Mouse (Mus musculus): ENCODE measurements around the gene Rbm19. TPM values are rescaled to one million over a fixed set of nuclear protein-coding genes. Genes with fewer than 3 reads are reported as not detected.
A peak's percentile ranks its signal among the peaks of the same experiment; 100 is the strongest.

Gene Rbm19
- polyA plus RNA-seq, 1 experiment from 2014 or later, result 22.4 TPM

DNA sequence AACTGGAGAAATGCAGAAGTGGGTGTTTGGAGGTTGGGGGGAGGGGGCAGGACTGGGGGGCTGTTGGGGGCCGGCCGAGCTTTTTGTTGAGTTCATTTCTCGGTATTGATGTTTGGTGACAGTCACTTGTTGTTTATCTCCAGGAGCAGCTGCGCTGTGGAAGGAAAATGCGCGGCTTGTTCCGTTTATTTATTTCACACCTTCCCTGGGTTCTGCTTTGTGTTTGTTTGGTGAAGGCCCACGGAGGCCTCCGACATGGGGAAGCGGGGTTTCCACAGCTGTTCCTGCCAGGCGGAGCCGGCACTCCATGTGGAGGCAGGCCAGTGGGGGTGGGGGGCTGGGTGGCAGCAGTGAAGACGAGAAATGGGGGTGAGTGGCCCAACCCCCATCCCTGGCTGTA is 78.7 kb downstream of the Rbm19 start:
- Histone ChIP-seq H3K36me3 (ENCODE audit: control insufficient read depth, insufficient read depth, low read length) (peaks cover 9% of the 10 kb centered on the region; the same call in 1 of the 2 replicates), H3K9me3 (replicated peaks; ENCODE audit: control insufficient read depth, low read length) (no peaks in the 10 kb centered on the region), H3K4me3 (replicated peaks; ENCODE audit: low read length) (no peak overlapping the region), H3K4me1 (ENCODE audit: control insufficient read depth, insufficient read depth, low read length) (peaks cover 5% of the 10 kb centered on the region; the same call in 1 of the 2 replicates), H3K4me2 (ENCODE audit: low read depth, low read length) (no peak overlapping the region), H3K9ac (ENCODE audit: low read length) (no peak overlapping the region), H3K27me3 (ENCODE audit: control insufficient read depth, insufficient read depth, low read length) (no peaks in the 10 kb centered on the region), H3K27ac (ENCODE audit: low read length) (no peak overlapping the region)
- WGBS, result 33% methylated on average over 13 of the region's 13 CpGs
- no peak for ATAC-seq (ENCODE audit: insufficient read depth, low FRiP score)

GRCm38 (mm10) chr5:120196879-120197278 is 80.6 kb downstream of the Rbm19 start:
- peaks cover 5% of the 10 kb centered on the region; the same call in 1 of the 2 replicates for H3K4me1 ChIP-seq (ENCODE audit: control insufficient read depth, insufficient read depth, low read length)
- WGBS, result 81% methylated on average over 9 of the region's 9 CpGs
- H3K9me3 ChIP-seq (replicated peaks; ENCODE audit: control insufficient read depth, low read length), result no peaks in the 10 kb centered on the region
- no peak overlapping the region for H3K4me3 ChIP-seq (replicated peaks; ENCODE audit: low read length)
- peaks cover 9% of the 10 kb centered on the region; the same call in 1 of the 2 replicates for H3K36me3 ChIP-seq (ENCODE audit: control insufficient read depth, insufficient read depth, low read length)
- no peak overlapping the region for H3K4me2 ChIP-seq (ENCODE audit: low read depth, low read length)
- no peak overlapping the region for H3K9ac ChIP-seq (ENCODE audit: low read length)
- H3K27ac ChIP-seq (ENCODE audit: low read length), result no peak overlapping the region
- H3K27me3 ChIP-seq (ENCODE audit: control insufficient read depth, insufficient read depth, low read length), result no peaks in the 10 kb centered on the region
- no peak for ATAC-seq (ENCODE audit: insufficient read depth, low FRiP score)

GRCm38 (mm10) chr5:120197813-120198387 is 81.6 kb downstream of the Rbm19 start:
- Histone ChIP-seq H3K27me3 (ENCODE audit: control insufficient read depth, insufficient read depth, low read length) (no peaks in the 10 kb centered on the region), H3K4me2 (ENCODE audit: low read depth, low read length) (no peak overlapping the region), H3K27ac (ENCODE audit: low read length) (no peak overlapping the region), H3K4me1 (ENCODE audit: control insufficient read depth, insufficient read depth, low read length) (peaks cover 5% of the 10 kb centered on the region; the same call in 1 of the 2 replicates), H3K9me3 (replicated peaks; ENCODE audit: control insufficient read depth, low read length) (no peaks in the 10 kb centered on the region), H3K9ac (ENCODE audit: low read length) (no peak overlapping the region), H3K4me3 (replicated peaks; ENCODE audit: low read length) (no peak overlapping the region), H3K36me3 (ENCODE audit: control insufficient read depth, insufficient read depth, low read length) (peaks cover 9% of the 10 kb centered on the region; the same call in 1 of the 2 replicates)
- no peak for ATAC-seq (ENCODE audit: insufficient read depth, low FRiP score)
- 88% methylated on average over 10 of the region's 10 CpGs for WGBS

DNA sequence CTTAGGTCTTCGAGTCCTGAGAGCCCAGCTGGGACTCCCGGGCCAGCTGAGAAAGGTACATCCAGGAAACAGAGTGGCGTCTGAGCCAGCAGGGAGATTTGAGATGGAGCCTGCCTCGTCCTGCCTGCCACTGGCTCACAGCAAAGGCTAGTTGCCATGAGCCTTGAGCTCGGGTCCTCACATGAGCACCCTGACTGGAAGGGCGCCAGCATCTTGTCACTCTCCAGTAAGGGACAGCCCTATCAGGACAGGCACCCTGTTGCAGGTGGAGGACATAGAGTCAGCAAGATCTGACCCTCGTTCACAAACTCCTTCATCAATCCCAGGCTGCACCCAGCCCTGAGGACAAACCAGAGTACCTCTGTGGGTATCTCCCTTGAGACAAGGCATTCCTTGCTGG is 83.6 kb downstream of the Rbm19 start:
- no peak for ATAC-seq (ENCODE audit: insufficient read depth, low FRiP score)
- Histone ChIP-seq H3K36me3 (ENCODE audit: control insufficient read depth, insufficient read depth, low read length) (peaks cover 9% of the 10 kb centered on the region; the same call in 1 of the 2 replicates), H3K9ac (ENCODE audit: low read length) (no peak overlapping the region), H3K4me2 (ENCODE audit: low read depth, low read length) (no peak overlapping the region), H3K27ac (ENCODE audit: low read length) (no peak overlapping the region), H3K9me3 (replicated peaks; ENCODE audit: control insufficient read depth, low read length) (no peaks in the 10 kb centered on the region), H3K4me1 (ENCODE audit: control insufficient read depth, insufficient read depth, low read length) (peaks cover 1% of the 10 kb centered on the region; the same call in 1 of the 2 replicates), H3K4me3 (replicated peaks; ENCODE audit: low read length) (no peak overlapping the region), H3K27me3 (ENCODE audit: control insufficient read depth, insufficient read depth, low read length) (no peaks in the 10 kb centered on the region)
- whole genome bisulfite sequencing, result 88% methylated on average over 7 of the region's 7 CpGs

GRCm38 (mm10) chr5:120204316-120204715 is 88.1 kb downstream of the Rbm19 start:
- Histone ChIP-seq H3K4me2 (ENCODE audit: low read depth, low read length) (no peak overlapping the region), H3K27me3 (ENCODE audit: control insufficient read depth, insufficient read depth, low read length) (no peaks in the 10 kb centered on the region), H3K9ac (ENCODE audit: low read length) (no peak overlapping the region), H3K27ac (ENCODE audit: low read length) (no peak overlapping the region), H3K4me3 (replicated peaks; ENCODE audit: low read length) (no peak overlapping the region), H3K4me1 (ENCODE audit: control insufficient read depth, insufficient read depth, low read length) (no peaks in the 10 kb centered on the region), H3K36me3 (ENCODE audit: control insufficient read depth, insufficient read depth, low read length) (no peaks in the 10 kb centered on the region), H3K9me3 (replicated peaks; ENCODE audit: control insufficient read depth, low read length) (no peaks in the 10 kb centered on the region)
- no peak for ATAC-seq (ENCODE audit: insufficient read depth, low FRiP score)
- WGBS, result 74% methylated on average over 3 of the region's 3 CpGs

DNA sequence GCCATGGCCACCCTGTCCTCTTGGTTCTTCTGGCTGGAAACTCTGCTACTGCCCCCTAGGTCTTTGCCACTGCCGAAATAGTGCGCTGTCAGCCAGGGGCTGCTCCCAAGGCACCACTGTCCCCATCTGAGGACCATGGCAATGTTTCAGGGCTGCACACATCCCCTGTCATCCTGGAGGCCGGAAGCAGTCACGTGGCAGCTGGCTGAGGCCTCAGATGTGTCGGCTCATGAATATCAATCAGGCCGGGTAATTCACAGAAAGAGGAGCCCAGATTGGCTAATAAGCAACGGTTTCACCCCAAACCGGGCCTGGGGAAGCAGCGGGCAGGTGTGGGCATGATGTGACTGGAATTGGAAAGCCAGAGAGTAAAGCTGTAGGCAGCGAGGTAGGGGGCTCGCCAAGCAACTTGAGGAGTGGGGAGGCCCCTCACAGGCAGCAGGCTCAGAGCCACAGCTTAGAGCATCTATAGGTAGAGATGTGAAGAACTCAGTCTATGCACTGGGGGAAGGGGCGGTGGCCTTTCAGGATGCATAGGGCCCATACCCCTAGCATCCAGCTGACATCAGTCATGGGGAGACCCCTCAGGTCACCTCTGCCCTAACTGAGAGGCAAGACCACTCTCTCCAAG is 90.2 kb downstream of the Rbm19 start:
- Histone ChIP-seq H3K27me3 (ENCODE audit: control insufficient read depth, insufficient read depth, low read length) (0 out of 2 replicates have a peak, but pooled peaks cover 5% of the 10 kb centered on the region), H3K36me3 (ENCODE audit: control insufficient read depth, insufficient read depth, low read length) (no peaks in the 10 kb centered on the region), H3K9me3 (replicated peaks; ENCODE audit: control insufficient read depth, low read length) (no peaks in the 10 kb centered on the region), H3K9ac (ENCODE audit: low read length) (no peak overlapping the region), H3K4me3 (replicated peaks; ENCODE audit: low read length) (no peak overlapping the region), H3K4me2 (ENCODE audit: low read depth, low read length) (no peak overlapping the region), H3K27ac (ENCODE audit: low read length) (no peak overlapping the region), H3K4me1 (ENCODE audit: control insufficient read depth, insufficient read depth, low read length) (no peaks in the 10 kb centered on the region; the same call in 1 of the 2 replicates)
- no peak for ATAC-seq (ENCODE audit: insufficient read depth, low FRiP score)
- 63% methylated on average over 12 of the region's 12 CpGs for WGBS

DNA sequence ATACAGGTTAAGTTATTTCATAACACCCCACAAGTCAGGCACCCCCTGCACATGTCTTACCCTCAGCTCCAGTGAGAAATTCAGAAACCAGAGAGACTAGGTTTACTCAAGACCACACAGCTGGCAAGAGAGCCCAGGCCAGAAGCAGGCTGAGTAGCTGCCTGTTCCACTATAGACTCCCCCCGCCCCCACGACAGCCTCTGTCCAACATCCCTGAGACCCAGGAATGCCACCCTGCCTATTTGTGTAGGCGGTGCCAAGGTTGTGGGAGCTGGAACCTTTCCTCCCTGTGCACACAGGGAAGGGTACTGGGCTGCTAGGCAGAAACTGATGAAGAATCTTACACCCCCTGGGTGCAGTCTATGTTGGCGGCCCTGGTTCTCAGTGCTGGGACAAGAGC is 91.2 kb downstream of the Rbm19 start:
- 0 out of 2 replicates have a peak, but pooled peaks cover 6% of the 10 kb centered on the region for H3K27me3 ChIP-seq (ENCODE audit: control insufficient read depth, insufficient read depth, low read length)
- no peak for ATAC-seq (ENCODE audit: insufficient read depth, low FRiP score)
- H3K27ac ChIP-seq (ENCODE audit: low read length), result no peak overlapping the region
- no peak overlapping the region for H3K9ac ChIP-seq (ENCODE audit: low read length)
- no peak overlapping the region for H3K4me3 ChIP-seq (replicated peaks; ENCODE audit: low read length)
- no peak overlapping the region for H3K4me2 ChIP-seq (ENCODE audit: low read depth, low read length)
- H3K36me3 ChIP-seq (ENCODE audit: control insufficient read depth, insufficient read depth, low read length), result no peaks in the 10 kb centered on the region
- H3K4me1 ChIP-seq (ENCODE audit: control insufficient read depth, insufficient read depth, low read length), result no peaks in the 10 kb centered on the region; the same call in 1 of the 2 replicates
- WGBS, result 48% methylated on average over 4 of the region's 4 CpGs
- H3K9me3 ChIP-seq (replicated peaks; ENCODE audit: control insufficient read depth, low read length), result no peaks in the 10 kb centered on the region

GRCm38 (mm10) chr5:120210668-120211067 is 94.4 kb downstream of the Rbm19 start:
- Histone ChIP-seq H3K36me3 (ENCODE audit: control insufficient read depth, insufficient read depth, low read length) (no peaks in the 10 kb centered on the region), H3K4me1 (ENCODE audit: control insufficient read depth, insufficient read depth, low read length) (no peaks in the 10 kb centered on the region; the same call in 1 of the 2 replicates), H3K9ac (ENCODE audit: low read length) (no peak overlapping the region), H3K4me2 (ENCODE audit: low read depth, low read length) (no peak overlapping the region), H3K27ac (ENCODE audit: low read length) (no peak overlapping the region), H3K4me3 (replicated peaks; ENCODE audit: low read length) (no peak overlapping the region), H3K9me3 (replicated peaks; ENCODE audit: control insufficient read depth, low read length) (no peaks in the 10 kb centered on the region), H3K27me3 (ENCODE audit: control insufficient read depth, insufficient read depth, low read length) (0 out of 2 replicates have a peak, but pooled peaks cover 6% of the 10 kb centered on the region)
- WGBS, result 18% methylated on average over 11 of the region's 11 CpGs
- no peak for ATAC-seq (ENCODE audit: insufficient read depth, low FRiP score)

- no peaks in the 10 kb centered on the region for H3K36me3 ChIP-seq (ENCODE audit: control insufficient read depth, insufficient read depth, low read length)
- no peak overlapping the region for H3K27ac ChIP-seq (ENCODE audit: low read length)
- H3K27me3 ChIP-seq (ENCODE audit: control insufficient read depth, insufficient read depth, low read length), result 0 out of 2 replicates have a peak, but pooled peaks cover 6% of the 10 kb centered on the region
- H3K9me3 ChIP-seq (replicated peaks; ENCODE audit: control insufficient read depth, low read length), result no peaks in the 10 kb centered on the region
- H3K4me3 ChIP-seq (replicated peaks; ENCODE audit: low read length), result no peak overlapping the region
- H3K9ac ChIP-seq (ENCODE audit: low read length), result no peak overlapping the region
- H3K4me1 ChIP-seq (ENCODE audit: control insufficient read depth, insufficient read depth, low read length), result no peaks in the 10 kb centered on the region; the same call in 1 of the 2 replicates
- ATAC-seq (ENCODE audit: insufficient read depth, low FRiP score), result no peak
- WGBS, result 16% methylated on average over 17 of the region's 17 CpGs
- 0 out of 2 replicates have a peak overlapping the region, but pooled peaks have one; percentile 5 for H3K4me2 ChIP-seq (ENCODE audit: low read depth, low read length)
These were observed 94.9 kb downstream of the Rbm19 start for GRCm38 (mm10) chr5:120211182-120211581.
